Mouse (Mus musculus) bone marrow macrophage, adult 2 months (primary cell): Measurements from ENCODE around the gene Diras1.

Experiments
- CTCF ChIP-seq: IDR thresholded peaks from 2 replicates; pipeline ENCODE4 v1.5.1; 2012; ENCODE audit warnings: low read depth, mild to moderate bottlenecking, low read length, moderate library complexity
- POLR2A ChIP-seq: IDR thresholded peaks from 2 replicates; pipeline ENCODE4 v1.6.1; 2012; ENCODE audit warnings: mild to moderate bottlenecking, low read depth, low read length, borderline replicate concordance

DNA sequence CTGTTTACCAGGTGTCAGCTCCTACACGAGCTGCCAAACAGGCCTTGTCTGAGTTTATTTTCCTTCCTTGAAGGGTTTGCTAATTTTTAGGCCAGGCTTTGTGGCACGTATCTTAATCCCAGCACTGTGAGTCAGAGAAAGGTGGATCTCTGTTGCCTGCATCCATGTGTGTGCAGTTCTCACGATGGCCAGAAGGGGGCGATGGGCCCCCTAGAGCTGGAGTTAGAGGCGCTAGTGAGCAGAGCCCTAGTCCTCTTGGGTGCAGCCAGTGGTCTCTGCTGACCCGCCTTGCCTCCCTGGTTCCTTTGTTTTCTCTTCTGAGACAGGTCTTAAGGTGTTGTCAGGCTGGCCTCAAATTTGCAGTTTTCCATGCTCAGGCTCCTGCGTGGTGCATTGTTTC, 48.0 kb upstream of the Diras1 start:
- TF ChIP-seq CTCF (peak; percentile 66), POLR2A (no peak)
